Mouse (Mus musculus): ENCODE data around the gene Cdk5rap2. TPM values are rescaled to one million over a fixed set of nuclear protein-coding genes. Genes with fewer than 3 reads are reported as not detected.

The Cdk5rap2 gene
- polyA plus RNA-seq, 1 experiment from 2014 or later, result 17.0 TPM

Other genes starting within 250 kb of the Cdk5rap2 start
- gene Megf9, start 124.6 kb upstream of the Cdk5rap2 start, polyA plus RNA-seq (2015; fragmentation: Nextera tagmentation; extraction: Ambion mirVana), result 6.4 and 7.2 TPM in 2 replicates